Mouse (Mus musculus) ES-CJ7 (cell line): ENCODE data around the gene Maml3.

Experiments used
- DNase-seq: peaks from one replicate; pipeline ENCODE4 v3.0.0; 2011; ENCODE audit warnings: low read depth, low spot score

Maml3 gene

GRCm38 (mm10) chr3:51708375-51708745 lies 396.5 kb downstream of the Maml3 start:
- DNase-seq, result peak; percentile 26

GRCm38 (mm10) chr3:51705220-51705619 lies 399.7 kb downstream of the Maml3 start:
- peak; percentile 58 for DNase-seq

- no peak for DNase-seq
Observed at GRCm38 (mm10) chr3:51703478-51703877, 401.4 kb downstream of the Maml3 start.

GRCm38 (mm10) chr3:51702701-51703286 lies 402.1 kb downstream of the Maml3 start:
- DNase-seq, result no peak

GRCm38 (mm10) chr3:51701950-51702349 lies 402.9 kb downstream of the Maml3 start:
- DNase-seq, result no peak

GRCm38 (mm10) chr3:51701281-51701751 lies 403.6 kb downstream of the Maml3 start:
- peak; percentile 57 for DNase-seq

- no peak for DNase-seq
Observed at GRCm38 (mm10) chr3:51700731-51701280, 404.1 kb downstream of the Maml3 start.

GRCm38 (mm10) chr3:51700123-51700522 lies 404.8 kb downstream of the Maml3 start:
- DNase-seq, result no peak

GRCm38 (mm10) chr3:51697931-51698330 lies 406.9 kb downstream of the Maml3 start:
- DNase-seq, result no peak

GRCm38 (mm10) chr3:51695713-51696112 lies 409.2 kb downstream of the Maml3 start:
- no peak for DNase-seq

- no peak for DNase-seq
Observed at GRCm38 (mm10) chr3:51694576-51694975, 410.3 kb downstream of the Maml3 start.

GRCm38 (mm10) chr3:51693196-51693595 lies 411.7 kb downstream of the Maml3 start:
- peak; percentile 53 for DNase-seq

GRCm38 (mm10) chr3:51688725-51689124 lies 416.2 kb downstream of the Maml3 start:
- no peak for DNase-seq

GRCm38 (mm10) chr3:51686791-51687190 lies 418.1 kb downstream of the Maml3 start:
- no peak for DNase-seq

GRCm38 (mm10) chr3:51686316-51686715 lies 418.6 kb downstream of the Maml3 start:
- DNase-seq, result no peak

- DNase-seq, result no peak
Observed at GRCm38 (mm10) chr3:51685539-51685938, 419.3 kb downstream of the Maml3 start.

GRCm38 (mm10) chr3:51674963-51675362 lies 429.9 kb downstream of the Maml3 start:
- no peak for DNase-seq

GRCm38 (mm10) chr3:51673408-51674086 lies 431.3 kb downstream of the Maml3 start:
- peak; percentile 76 for DNase-seq

- DNase-seq, result no peak
Observed at GRCm38 (mm10) chr3:51672631-51673030, 432.2 kb downstream of the Maml3 start.

GRCm38 (mm10) chr3:51671071-51671469 lies 433.8 kb downstream of the Maml3 start:
- no peak for DNase-seq

GRCm38 (mm10) chr3:51670414-51671070 lies 434.3 kb downstream of the Maml3 start:
- peak; percentile 46 for DNase-seq

- no peak for DNase-seq
Observed at GRCm38 (mm10) chr3:51668607-51669006, 436.3 kb downstream of the Maml3 start.
